21 mouse cellular contexts compared by ENCODE assay signal in genomic region chr2:153767484-153767883, GRCm38 (mm10). TPM values are rescaled to one million over a fixed set of nuclear protein-coding genes. Genes with fewer than 3 reads are reported as not detected.
"Had no signal": no experiment of that assay in that cellular context is flagged by ENCODE, and none has a peak within 500 bp of the region (broad histone marks: within the 10 kb centered on the region; RNA-seq: fewer than 3 reads in every experiment).

No protein-coding gene starts in this region.

- H3K4me2 ChIP-seq: liver, embryonic 13.5 days; midbrain, embryonic 12.5 days; neural tube, embryonic 13.5 days; stomach, embryonic 15.5 days had no signal

- ATAC-seq: intestine, postnatal 0 days; midbrain, embryonic 16.5 days had no signal

- H3K27me3 ChIP-seq: liver, embryonic 13.5 days; midbrain, embryonic 12.5 days; neural tube, embryonic 13.5 days; stomach, embryonic 15.5 days had no signal

- H3K4me1 ChIP-seq: liver, embryonic 13.5 days; midbrain, embryonic 12.5 days; neural tube, embryonic 13.5 days; stomach, embryonic 15.5 days had no signal

- DNase-seq: kidney, postnatal 10 days; kidney, postnatal 4 days; liver, embryonic 13.5 days; lung, adult 2 months; lung, postnatal 14 days; lung, postnatal 4 days; right cerebral cortex, postnatal 25 days; spleen, adult 18-20 months; thymus, postnatal 25 days had no signal

- H3K9ac ChIP-seq: liver, embryonic 13.5 days; midbrain, embryonic 12.5 days; neural tube, embryonic 13.5 days; stomach, embryonic 15.5 days had no signal

- H3K27ac ChIP-seq: liver, embryonic 13.5 days; midbrain, embryonic 12.5 days; neural tube, embryonic 13.5 days; stomach, embryonic 15.5 days had no signal

- H3K4me3 ChIP-seq: liver, embryonic 13.5 days; midbrain, embryonic 12.5 days; myocyte; neural tube, embryonic 13.5 days; stomach, embryonic 15.5 days had no signal

- H3K9me3 ChIP-seq: liver, embryonic 13.5 days; midbrain, embryonic 12.5 days; neural tube, embryonic 13.5 days; stomach, embryonic 15.5 days had no signal

RNA-seq across cellular contexts. Expression of gene Efcab8, which starts 12.2 kb away (rescaled TPM):
- total RNA-seq: liver, adult 2 months; monocyte, adult 5-6 weeks had no signal
- polyA plus RNA-seq: intestine, embryonic 14.5 days; limb, embryonic 11.5 days; liver, adult 2 months; liver, embryonic 13.5 days; liver, embryonic 16.5 days; lung, embryonic 16.5 days; midbrain, embryonic 12.5 days; midbrain, embryonic 16.5 days; neural tube, embryonic 13.5 days had no signal
